Mouse (Mus musculus): Measurements from ENCODE around the gene Fbxo48.

The Fbxo48 gene

DNA sequence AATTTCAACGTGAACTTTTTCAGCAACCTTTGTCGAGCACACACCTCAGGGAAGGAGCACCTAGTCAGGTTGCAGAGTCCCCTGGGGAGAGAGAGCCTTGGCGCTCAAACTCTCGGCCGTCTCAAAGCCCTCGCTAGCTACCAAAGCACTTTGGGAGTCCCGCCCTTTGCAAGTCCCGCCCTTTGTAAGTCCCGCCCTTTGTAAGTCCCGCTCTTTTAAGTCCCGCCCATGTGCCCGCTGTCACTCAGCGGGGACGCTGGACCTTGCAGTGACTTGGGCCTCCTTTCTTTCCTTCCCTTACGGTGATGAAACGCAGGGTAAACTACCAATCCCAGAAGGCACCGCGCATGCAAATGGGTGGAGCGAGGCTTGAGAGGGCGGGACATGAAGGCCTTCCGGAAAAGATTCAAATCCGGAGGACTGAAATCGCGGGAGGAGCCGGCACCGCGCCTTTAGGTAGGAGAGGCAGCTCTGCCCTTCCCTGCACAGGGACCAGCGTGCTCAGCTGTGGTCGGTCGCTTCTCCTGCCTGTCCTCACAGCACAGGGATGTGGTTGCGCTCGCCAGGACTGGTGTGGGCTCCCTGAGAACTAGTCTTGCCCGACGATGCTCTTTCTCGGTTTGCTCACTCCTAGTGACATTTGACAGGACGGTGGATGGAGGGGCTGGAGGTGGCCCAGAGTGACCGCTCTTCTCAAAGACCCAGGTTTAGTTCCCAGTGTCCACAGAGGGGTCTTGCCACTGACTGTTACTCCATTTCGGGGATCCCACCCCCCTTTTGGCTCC, at the start of gene Fbxo48:
Gene Fbxo48, plus strand, starts transcription at position 400 of the 785 bp plus-strand sequence.
- peak; percentile 96 for DNase-seq (ENCODE audit: low spot score)

DNA sequence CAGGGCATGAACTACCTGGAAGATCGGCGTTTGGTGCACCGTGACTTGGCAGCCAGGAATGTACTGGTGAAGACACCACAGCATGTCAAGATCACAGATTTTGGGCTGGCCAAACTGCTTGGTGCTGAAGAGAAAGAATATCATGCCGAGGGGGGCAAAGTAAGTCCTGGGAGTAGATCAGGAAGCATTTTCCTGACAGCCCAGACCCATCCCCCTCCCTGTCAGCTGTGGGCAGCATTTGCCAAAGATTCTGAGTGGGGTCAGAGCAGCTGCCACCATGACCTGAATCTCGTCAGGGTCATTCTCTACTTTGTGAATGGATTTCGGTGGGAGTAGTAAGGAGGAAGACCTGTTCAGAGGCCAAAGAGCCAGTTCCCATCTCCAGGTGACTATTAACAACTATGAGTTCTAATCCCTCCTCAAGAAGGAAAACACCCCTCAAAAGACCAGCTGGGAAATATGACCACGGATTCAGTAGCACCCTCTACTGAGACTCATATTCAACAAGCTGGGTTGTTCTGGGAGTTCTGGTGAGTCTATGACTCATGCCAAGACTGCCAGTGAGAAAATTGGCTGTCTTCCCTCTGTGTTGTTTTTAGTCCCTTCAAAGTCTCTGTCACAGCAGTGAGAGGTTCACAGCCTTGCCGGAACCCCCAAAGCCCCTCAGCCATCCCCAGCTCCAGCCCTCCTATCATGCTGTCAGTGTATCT, 46.7 kb upstream of the Fbxo48 start:
- DNase-seq (ENCODE audit: low spot score) = no peak

DNA sequence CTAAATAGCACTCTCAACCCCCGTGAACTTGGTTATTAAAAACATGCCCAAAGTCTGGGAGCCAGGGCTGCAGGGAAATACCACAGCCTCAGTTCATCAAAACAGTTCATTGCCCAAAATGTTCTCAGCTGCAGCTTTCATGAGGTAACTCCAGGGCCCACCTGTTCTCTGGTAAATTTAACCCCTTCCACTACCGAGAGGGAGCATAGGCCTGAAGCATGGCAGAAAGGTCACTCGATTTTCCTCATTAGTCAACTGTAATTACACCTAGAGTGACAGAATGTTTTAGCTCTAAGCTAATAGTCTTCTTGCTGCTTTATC, 46.2 kb upstream of the Fbxo48 start:
- DNase-seq (ENCODE audit: low spot score) = no peak

DNA sequence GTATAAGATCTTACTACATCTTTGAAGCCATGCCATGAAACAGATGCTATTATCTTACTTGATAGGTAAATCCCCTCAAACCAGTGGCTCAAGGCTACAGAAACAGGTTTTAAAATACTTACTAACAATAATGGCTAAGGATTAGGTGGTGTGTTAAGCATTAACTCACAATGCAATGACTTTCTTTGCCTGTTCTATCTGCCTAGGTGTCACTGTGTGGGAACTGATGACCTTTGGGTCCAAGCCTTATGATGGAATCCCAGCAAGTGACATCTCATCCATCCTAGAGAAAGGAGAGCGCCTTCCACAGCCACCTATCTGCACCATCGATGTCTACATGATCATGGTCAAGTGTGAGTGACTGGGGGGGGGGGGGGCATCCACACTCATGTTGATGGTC, 44.6 kb upstream of the Fbxo48 start:
- DNase-seq (ENCODE audit: low spot score) = no peak

GRCm38 (mm10) chr11:16907517-16908129, 43.6 kb upstream of the Fbxo48 start:
- DNase-seq (ENCODE audit: low spot score) = no peak

GRCm38 (mm10) chr11:16914756-16915155, 36.4 kb upstream of the Fbxo48 start:
- DNase-seq (ENCODE audit: low spot score) = no peak

- DNase-seq (ENCODE audit: low spot score) = no peak
Measured at GRCm38 (mm10) chr11:16915850-16916249, 35.3 kb upstream of the Fbxo48 start.

- no peak for DNase-seq (ENCODE audit: low spot score)
Measured at GRCm38 (mm10) chr11:16917512-16917911, 33.7 kb upstream of the Fbxo48 start.

DNA sequence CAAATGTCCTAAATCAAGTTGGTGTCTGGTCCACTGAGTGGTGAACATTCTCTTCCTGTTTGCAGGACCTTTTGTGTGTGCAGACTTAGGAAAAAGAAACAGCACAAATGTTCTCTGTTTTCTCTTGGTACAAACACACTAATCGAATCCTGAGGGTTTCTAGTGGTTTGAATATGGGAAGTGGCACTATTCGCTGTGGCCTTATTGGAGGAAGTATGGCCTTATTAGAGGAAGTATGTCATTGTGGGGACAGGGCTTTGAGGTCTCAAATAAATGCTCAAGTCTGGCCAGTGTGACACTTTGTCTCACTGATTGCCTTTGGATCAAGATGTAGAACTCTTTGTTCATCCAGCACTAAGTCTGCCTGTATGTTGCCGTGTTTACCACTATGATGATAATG, 19.0 kb upstream of the Fbxo48 start:
- DNase-seq (ENCODE audit: low spot score) = no peak

GRCm38 (mm10) chr11:16935577-16936236, 15.5 kb upstream of the Fbxo48 start:
- no peak for DNase-seq (ENCODE audit: low spot score)

- DNase-seq (ENCODE audit: low spot score) = no peak
Measured at GRCm38 (mm10) chr11:16941103-16941793, 9.9 kb upstream of the Fbxo48 start.

- no peak for DNase-seq (ENCODE audit: low spot score)
Measured at GRCm38 (mm10) chr11:16941973-16942452, 9.2 kb upstream of the Fbxo48 start.

DNA sequence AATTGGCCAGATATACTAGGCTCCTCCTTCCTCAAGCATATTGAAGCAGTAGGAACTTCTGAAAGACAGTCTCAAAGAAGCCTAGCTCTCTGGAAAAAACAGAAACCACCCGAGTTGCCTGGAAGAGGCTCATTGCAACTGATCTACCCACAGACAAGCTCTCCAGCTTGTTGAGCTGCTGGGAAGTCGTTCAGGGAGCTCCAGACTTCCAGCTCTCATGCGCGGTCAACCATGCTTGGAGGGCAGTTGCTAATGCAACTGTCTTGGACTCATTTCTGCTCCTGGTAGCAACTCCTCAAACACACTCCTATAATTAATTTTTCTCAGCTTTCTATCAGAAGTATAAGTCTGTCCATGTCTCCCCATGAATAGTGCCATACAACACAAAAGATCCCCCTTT, 8.2 kb upstream of the Fbxo48 start:
- DNase-seq (ENCODE audit: low spot score) = no peak

- DNase-seq (ENCODE audit: low spot score) = no peak
Measured at GRCm38 (mm10) chr11:16948756-16949155, 2.4 kb upstream of the Fbxo48 start.

DNA sequence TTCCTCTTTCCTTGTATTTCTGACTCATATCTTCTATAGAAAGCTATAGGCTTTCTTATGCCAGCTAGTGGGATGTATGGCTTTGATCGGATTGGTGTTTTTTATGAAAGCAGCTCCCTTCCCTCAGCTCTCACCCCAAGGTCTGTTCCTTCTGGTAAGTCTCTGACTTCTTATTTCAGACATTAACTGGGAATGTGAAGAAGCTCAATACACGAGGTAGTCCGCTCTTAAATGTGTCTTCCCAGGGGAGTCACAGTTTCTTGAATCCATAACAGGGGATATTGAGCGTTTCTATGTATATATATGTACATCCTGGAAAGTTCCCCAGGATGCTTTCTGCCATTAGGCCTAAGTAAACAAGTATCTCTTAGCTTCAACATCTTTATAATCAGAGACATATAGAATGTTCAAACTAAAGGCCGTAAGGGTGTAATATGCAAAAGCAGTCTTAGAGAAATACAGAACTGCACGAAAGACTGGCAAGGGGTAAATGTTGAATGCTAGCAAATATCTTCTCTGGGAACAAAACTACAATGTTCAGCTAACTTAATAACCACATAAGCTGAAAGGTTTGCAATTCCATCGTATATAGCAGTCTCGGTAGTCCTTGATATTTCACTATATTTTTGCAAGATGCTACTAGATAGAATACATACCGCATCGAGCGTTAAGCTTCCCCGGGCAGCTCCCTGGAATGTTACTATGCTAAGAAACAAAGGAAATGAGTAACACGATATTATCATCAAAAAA, 774 bp upstream of the Fbxo48 start:
- no peak for DNase-seq (ENCODE audit: low spot score)

- no peak for DNase-seq (ENCODE audit: low spot score)
Measured at GRCm38 (mm10) chr11:16951761-16952010, 511 bp downstream of the Fbxo48 start.

GRCm38 (mm10) chr11:16956115-16956862, 5.1 kb downstream of the Fbxo48 start:
- DNase-seq (ENCODE audit: low spot score) = no peak

DNA sequence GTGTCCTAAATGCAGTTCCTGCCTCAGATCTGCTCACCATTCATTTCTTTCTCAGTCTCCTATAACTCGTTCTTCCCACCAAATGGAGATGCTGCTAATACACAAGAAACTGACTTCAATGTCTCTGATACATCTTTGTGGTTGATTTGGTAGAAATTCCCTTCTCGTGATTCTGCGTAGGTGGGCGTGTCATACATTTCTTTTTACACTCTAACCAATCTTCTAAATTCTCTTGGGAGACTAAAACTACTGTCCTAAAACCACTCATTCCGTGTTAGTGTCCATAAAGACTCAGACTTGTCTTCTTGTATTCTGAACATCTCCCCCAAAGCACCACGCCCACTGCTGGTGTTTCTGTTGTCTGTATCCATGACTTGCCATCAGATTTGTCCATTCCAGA, 5.9 kb downstream of the Fbxo48 start:
- no peak for DNase-seq (ENCODE audit: low spot score)

DNA sequence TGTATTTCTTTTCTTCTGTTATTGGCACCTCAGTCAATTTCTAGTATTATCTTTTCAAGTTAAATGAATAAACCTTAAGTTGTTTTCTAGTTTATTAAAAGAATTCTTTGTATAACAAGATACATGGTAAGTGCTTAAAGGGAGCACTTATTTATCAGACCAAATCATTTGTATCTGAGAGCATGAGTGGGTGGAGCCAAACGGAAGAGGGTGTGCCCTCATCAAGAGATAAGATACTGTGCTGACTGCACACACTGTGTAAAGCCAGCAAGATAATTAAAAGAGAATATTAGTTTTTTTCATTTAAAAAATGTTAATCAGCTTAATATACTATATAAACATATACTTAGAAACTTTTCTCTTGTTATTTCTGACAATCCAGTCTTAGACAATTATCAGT, 7.3 kb downstream of the Fbxo48 start:
- no peak for DNase-seq (ENCODE audit: low spot score)

GRCm38 (mm10) chr11:16967806-16968205, 16.6 kb downstream of the Fbxo48 start:
- no peak for DNase-seq (ENCODE audit: low spot score)

DNA sequence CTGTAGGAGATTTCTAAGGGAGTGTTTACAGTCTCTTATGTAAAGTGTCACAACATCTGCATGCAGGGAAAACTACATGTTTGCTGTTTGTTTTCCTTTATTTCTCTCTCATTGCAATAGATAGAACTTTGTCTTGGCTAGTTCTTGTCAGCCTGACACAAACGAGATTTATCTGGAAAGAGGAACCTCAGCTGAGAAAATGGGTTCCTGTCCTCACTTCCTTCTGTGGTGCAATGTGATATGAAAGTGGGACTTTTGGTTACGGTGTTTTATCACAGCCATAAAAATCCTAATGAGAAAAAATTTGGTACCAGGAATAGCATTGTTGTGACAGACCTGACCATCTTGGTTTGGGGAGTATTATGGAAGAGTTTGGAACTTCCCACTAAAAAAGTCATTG, 18.5 kb downstream of the Fbxo48 start:
- DNase-seq (ENCODE audit: low spot score) = no peak

Data from ovary, adult 18-20 months (tissue).